26 mouse cellular contexts compared by ENCODE assay signal in the genomic region with DNA sequence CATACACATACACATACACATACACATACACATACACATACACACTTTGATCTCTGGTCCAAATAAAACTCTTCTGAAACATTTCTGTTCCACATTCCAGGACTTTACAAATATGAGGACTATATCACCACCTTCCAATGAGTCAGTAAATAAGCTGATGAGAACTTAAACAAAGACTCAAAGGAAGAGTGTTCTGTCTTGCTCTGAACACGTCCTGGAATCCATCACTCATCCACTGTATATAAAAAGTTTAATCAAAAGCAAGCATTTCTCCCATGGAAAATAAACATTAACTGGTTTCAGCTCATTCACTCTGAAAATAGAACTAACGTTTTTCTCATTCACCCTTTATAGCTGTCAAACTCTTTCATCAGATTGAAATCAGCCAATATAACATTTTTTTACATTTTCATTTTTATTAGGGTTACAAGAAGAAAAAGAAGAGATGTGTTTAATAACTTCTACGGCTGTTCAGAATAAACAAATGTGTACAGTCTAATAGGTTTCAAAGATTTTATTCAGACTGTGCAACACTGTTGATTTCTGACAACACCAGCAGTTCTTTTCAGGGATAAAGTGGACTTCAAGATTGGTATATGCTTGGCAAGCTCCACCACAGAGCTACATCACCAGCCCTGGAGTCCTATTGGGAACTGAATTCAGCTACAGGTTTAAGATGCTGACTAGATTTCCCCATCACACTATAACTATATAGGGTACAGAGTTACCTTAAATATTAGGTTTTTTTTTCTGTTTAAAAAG.
DNase-seq lines count a peak whose midpoint lies in the region; ATAC-seq and TF ChIP-seq lines count a peak whose summit lies in the region.
"Had no signal": no experiment of that assay in that cellular context is flagged by ENCODE, and none has a peak within 500 bp of the region (broad histone marks: within the 10 kb centered on the region; RNA-seq: fewer than 3 reads in every experiment).

No protein-coding gene starts in this region.

- no peaks in the 10 kb centered on the region for H3K36me3 ChIP-seq in lung, embryonic 14.5 days (ENCODE audit: insufficient read depth)
- H3K36me3 ChIP-seq in lung, postnatal 0 days (ENCODE audit: insufficient read depth, low read length) = no peaks in the 10 kb centered on the region
- H3K36me3 ChIP-seq in lung, embryonic 16.5 days (ENCODE audit: control insufficient read depth, insufficient read depth, low read length) = no peaks in the 10 kb centered on the region
- H3K36me3 ChIP-seq: embryonic facial prominence, embryonic 12.5 days; forebrain, embryonic 10.5 days; forebrain, embryonic 12.5 days; G1E had no signal

- no peak for TF ChIP-seq CTCF in lung, embryonic 14.5 days (IDR thresholded peaks at IDR 0.05; ENCODE audit: low read depth)
- TF ChIP-seq CTCF in lung, postnatal 0 days (IDR thresholded peaks at IDR 0.05) = no peak

- WGBS in lung, embryonic 14.5 days = 13% methylated on average over 3 of the region's 3 CpGs
- WGBS in lung, postnatal 0 days = 24% methylated on average over 3 of the region's 3 CpGs
- WGBS in lung, embryonic 16.5 days = 18% methylated on average over 3 of the region's 3 CpGs

- H3K27me3 ChIP-seq in lung, embryonic 14.5 days (ENCODE audit: insufficient read depth, low read length) = no peaks in the 10 kb centered on the region
- no peaks in the 10 kb centered on the region for H3K27me3 ChIP-seq in lung, postnatal 0 days (replicated peaks; ENCODE audit: insufficient read depth, low read length)
- H3K27me3 ChIP-seq in lung, embryonic 16.5 days (ENCODE audit: control insufficient read depth, insufficient read depth, low read depth, low read length) = no peaks in the 10 kb centered on the region
- H3K27me3 ChIP-seq: CH12.LX; embryonic facial prominence, embryonic 12.5 days; forebrain, embryonic 12.5 days had no signal

- H3K9ac ChIP-seq in lung, embryonic 14.5 days = no peak overlapping the region
- H3K9ac ChIP-seq in lung, postnatal 0 days (replicated peaks; ENCODE audit: low read depth) = no peak overlapping the region
- H3K9ac ChIP-seq in lung, embryonic 16.5 days (ENCODE audit: low read length) = no peak overlapping the region
- H3K9ac ChIP-seq: embryonic facial prominence, embryonic 12.5 days; forebrain, embryonic 12.5 days had no signal

- H3K27ac ChIP-seq in lung, embryonic 14.5 days (ENCODE audit: low read depth) = no peak overlapping the region
- H3K27ac ChIP-seq in lung, postnatal 0 days (ENCODE audit: low read length) = no peak overlapping the region
- no peak overlapping the region for H3K27ac ChIP-seq in lung, embryonic 16.5 days (ENCODE audit: low read length)
- H3K27ac ChIP-seq: embryonic facial prominence, embryonic 12.5 days; forebrain, embryonic 10.5 days; forebrain, embryonic 12.5 days had no signal

- TF ChIP-seq EP300 in lung, postnatal 0 days (IDR thresholded peaks at IDR 0.05) = no peak

- H3K4me1 ChIP-seq in lung, embryonic 14.5 days (ENCODE audit: insufficient read depth) = no peaks in the 10 kb centered on the region; the same call in 1 of the 2 replicates
- no peaks in the 10 kb centered on the region for H3K4me1 ChIP-seq in lung, postnatal 0 days (ENCODE audit: insufficient read depth, low read depth, low read length)
- H3K4me1 ChIP-seq in lung, embryonic 16.5 days (replicated peaks; ENCODE audit: control insufficient read depth, insufficient read depth, low read length) = no peaks in the 10 kb centered on the region; the same call in 1 of the 2 replicates

- ATAC-seq in lung, embryonic 14.5 days (ENCODE audit: insufficient read depth) = peak; percentile 80
- no peak for ATAC-seq in lung, postnatal 0 days
- peak; percentile 88 for ATAC-seq in lung, embryonic 16.5 days (ENCODE audit: low read depth)
- ATAC-seq: CD4-positive, CD25-positive, alpha-beta regulatory T cell, adult 4 months; forebrain, embryonic 14.5 days; forebrain, embryonic 16.5 days had no signal

- peak; percentile 61 for DNase-seq in lung, embryonic 14.5 days
- DNase-seq in lung, postnatal 0 days (ENCODE audit: low spot score) = no peak
- DNase-seq in lung, postnatal 14 days = no peak
- DNase-seq in NIH3T3 (ENCODE audit: low read depth) = peak; percentile 4
- no peak for DNase-seq in left cerebral cortex, adult 9 months (ENCODE audit: low spot score in 2 of 2)
- DNase-seq: adrenal gland, adult 2 months; adrenal gland, postnatal 10 days; adrenal gland, postnatal 25 days; B cell, adult 2 months; cerebellum, adult 11 months; cerebellum, adult 18-20 months; cerebellum, adult 8-10 months; cerebellum, adult 9-11 months; cerebellum, postnatal 14 days; cerebellum, postnatal 36 days; embryo, embryonic 11 days had no signal

- no peak overlapping the region for H3K4me2 ChIP-seq in lung, embryonic 14.5 days
- no peak overlapping the region for H3K4me2 ChIP-seq in lung, postnatal 0 days (replicated peaks; ENCODE audit: low read depth, low read length)
- no peak overlapping the region for H3K4me2 ChIP-seq in lung, embryonic 16.5 days (ENCODE audit: low read depth, low read length)
- H3K4me2 ChIP-seq: embryonic facial prominence, embryonic 12.5 days; forebrain, embryonic 12.5 days had no signal

- H3K9me3 ChIP-seq in lung, embryonic 14.5 days (ENCODE audit: low read depth, low read length) = no peaks in the 10 kb centered on the region
- no peaks in the 10 kb centered on the region for H3K9me3 ChIP-seq in lung, postnatal 0 days (ENCODE audit: low read length)
- no peaks in the 10 kb centered on the region for H3K9me3 ChIP-seq in lung, embryonic 16.5 days (ENCODE audit: control insufficient read depth, low read length)
- H3K9me3 ChIP-seq: embryonic facial prominence, embryonic 12.5 days; forebrain, embryonic 10.5 days; forebrain, embryonic 12.5 days; G1E had no signal

- no peak overlapping the region for H3K4me3 ChIP-seq in lung, embryonic 14.5 days (ENCODE audit: low read depth, low read length)
- no peak overlapping the region for H3K4me3 ChIP-seq in lung, postnatal 0 days (ENCODE audit: low read depth, low read length)
- H3K4me3 ChIP-seq in lung, embryonic 16.5 days (ENCODE audit: low read length) = no peak overlapping the region
- H3K4me3 ChIP-seq: embryonic facial prominence, embryonic 12.5 days; erythroblast, embryonic 14.5 days; forebrain, embryonic 10.5 days; forebrain, embryonic 12.5 days had no signal

Comparison
In these comparisons a context has a peak if more than half of its experiments do, and no peak if none do; other contexts are left out.
1. DNase-seq: peak in lung, embryonic 14.5 days (single experiment) and NIH3T3 (single experiment); none in lung, postnatal 0 days (single experiment), lung, postnatal 14 days (single experiment) and left cerebral cortex, adult 9 months (0 of 2).